Mouse (Mus musculus) brain, embryonic 14.5 days (tissue): ENCODE results near the gene Cobl.

ENCODE experiments used
- CTCF ChIP-seq: fragments of 200-500 bp; IDR thresholded peaks from 2 replicates; pipeline ENCODE4 v1.5.1; 2012; ENCODE audit warnings: inconsistent platforms, mild to moderate bottlenecking, moderate library complexity, borderline replicate concordance; ENCODE audit not compliant: insufficient read depth, insufficient read length; ENCODE audit errors: extremely low read depth
- POLR2A ChIP-seq: fragments of 200-500 bp; IDR thresholded peaks from 2 replicates; pipeline ENCODE4 v1.6.1; 2012; ENCODE audit warnings: mild to moderate bottlenecking, inconsistent platforms, borderline replicate concordance; ENCODE audit not compliant: poor library complexity, insufficient read depth, insufficient read length, severe bottlenecking; ENCODE audit errors: extremely low read depth

DNA sequence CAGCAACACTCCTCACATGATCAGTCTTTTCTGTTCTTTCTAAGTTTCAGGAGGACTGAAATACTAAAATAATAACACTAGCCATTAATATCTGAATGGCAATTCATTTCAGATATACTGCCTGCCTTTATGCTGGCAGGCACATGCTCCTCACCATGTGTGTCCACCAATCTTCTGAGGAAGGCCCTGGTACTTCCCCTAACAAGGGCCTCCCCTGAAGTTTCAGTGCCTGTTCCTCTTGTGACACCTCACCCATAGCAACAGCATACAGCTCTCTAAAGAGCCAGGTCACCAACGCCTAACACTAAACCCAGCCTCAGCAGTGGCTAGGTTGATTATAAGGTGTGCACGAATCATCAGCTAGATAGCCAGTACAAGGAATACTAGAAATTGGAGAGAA, 20.5 kb downstream of the Cobl start:
- TF ChIP-seq POLR2A (no peak), CTCF (no peak)
